Mouse (Mus musculus) cerebellum, adult 11-12 months (tissue): ENCODE data around the gene Camsap2.

Experiments used
- DNase-seq: peaks from one replicate; pipeline ENCODE4 v3.0.0; 2022

Gene Camsap2

DNA sequence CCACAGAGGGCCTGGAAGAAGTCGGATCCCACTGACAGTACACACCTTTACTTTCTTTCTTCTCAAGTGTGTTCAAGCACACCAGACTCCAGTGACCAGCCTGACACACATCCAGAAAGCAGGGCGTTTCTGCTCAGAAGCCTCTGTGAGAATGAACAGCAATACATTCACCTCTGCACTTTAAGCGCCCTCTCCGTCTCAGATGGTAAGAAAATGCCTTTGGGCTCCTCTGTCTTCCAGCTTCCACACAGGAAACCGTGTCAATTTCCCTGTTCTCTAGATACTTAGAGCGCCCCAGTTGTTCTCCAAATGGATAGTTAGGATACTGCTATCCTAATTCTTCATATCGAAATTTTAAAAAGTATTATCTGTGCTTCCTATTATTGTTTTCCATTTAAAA lies 2.2 kb downstream of the Camsap2 start:
- DNase-seq: no peak

DNA sequence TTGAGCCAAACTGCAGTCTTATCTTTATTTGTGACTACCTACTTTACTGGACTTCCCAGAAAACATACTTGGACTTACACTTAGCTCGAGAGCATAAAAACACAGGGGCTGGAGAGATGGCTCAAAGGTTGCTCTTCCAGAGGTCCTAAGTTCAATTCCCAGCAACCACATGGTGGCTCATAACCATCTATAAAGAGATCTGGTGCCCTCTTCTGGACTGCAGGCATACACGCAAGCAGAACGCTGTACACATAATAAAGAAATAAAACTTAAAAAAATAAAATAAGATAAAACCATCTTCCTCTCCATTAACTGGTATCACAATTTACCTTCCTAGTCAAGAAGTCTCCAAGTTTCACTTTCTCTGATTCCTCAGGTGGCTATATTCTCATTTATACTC lies 5.4 kb downstream of the Camsap2 start:
- no peak for DNase-seq

DNA sequence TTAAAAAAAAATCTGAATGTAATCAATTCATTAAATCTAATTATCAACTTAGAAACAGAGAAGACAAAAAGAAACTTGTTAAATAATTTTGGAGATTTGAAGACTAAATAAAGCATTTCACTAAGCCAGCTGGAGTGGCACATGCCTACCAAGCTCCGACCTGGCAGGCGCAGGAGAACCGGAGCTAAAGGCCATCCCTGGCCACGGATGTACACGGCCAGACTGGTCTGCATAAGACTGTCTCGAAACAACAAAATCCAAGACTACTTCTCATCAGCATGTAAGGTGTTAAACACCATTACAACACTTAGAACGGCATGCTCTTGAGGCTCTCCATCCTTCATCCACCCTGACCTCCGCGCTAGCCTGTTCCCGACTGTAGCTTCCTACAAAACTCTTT lies 11.2 kb downstream of the Camsap2 start:
- no peak for DNase-seq

DNA sequence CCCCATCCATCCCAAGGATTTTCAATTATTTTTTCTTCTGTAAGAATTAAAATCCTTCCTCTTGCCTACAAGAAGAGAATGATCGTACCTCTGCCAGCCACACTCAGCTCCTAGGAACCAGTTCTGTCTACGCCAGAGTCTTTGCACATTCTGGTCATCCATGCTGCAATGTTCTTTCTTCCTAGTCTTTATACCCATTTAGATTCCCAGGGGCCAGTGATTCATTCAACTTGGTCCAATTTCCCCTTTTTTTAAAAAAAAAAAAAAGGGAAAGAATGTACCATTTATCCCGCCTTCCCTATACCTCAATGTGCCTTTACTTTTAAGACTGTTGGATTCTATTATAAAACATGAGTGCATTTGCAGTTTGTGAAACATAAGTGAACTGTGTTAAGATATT lies 12.4 kb downstream of the Camsap2 start:
- no peak for DNase-seq

DNA sequence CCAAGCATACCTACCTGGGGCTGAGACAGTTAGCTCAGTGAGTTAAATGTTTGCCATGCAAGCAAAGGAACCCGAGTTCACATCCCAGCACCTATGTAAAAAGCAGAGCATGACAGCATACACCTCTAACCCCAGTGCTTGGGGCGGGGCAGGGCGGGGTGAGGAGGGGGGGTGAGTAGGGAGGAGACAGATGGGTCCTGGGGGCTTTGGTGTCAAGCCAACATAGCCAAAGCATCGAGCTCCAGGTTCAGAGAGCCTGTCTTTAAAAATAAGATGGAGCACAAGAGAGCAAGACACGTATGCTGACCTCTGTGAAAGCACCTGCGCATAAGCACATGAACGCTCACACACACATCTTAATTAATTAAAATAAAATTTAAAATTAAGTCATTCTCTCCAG lies 12.8 kb downstream of the Camsap2 start:
- DNase-seq: no peak

DNA sequence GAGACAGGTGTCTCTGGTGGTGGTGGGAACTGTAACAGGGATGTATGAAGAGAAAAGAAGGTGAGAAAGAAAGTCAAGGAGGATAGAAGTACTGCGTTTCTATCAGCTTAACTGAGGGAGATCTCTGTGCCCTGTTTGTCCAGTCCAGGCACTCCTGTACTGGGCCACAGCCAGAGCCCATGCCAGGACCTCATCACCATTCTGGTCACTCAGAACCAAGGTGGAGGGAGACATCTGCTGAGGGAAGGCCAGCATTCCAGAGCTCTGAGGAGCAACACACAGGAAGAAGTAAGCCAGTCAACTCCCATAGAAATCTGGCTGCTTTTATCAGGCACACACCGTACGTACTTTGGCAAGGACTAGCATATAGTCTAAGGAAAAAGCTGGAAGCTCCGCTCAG lies 14.1 kb downstream of the Camsap2 start:
- DNase-seq: peak; percentile 88

- no peak for DNase-seq
These were observed 16.5 kb downstream of the Camsap2 start for GRCm38 (mm10) chr1:136329426-136329825.

DNA sequence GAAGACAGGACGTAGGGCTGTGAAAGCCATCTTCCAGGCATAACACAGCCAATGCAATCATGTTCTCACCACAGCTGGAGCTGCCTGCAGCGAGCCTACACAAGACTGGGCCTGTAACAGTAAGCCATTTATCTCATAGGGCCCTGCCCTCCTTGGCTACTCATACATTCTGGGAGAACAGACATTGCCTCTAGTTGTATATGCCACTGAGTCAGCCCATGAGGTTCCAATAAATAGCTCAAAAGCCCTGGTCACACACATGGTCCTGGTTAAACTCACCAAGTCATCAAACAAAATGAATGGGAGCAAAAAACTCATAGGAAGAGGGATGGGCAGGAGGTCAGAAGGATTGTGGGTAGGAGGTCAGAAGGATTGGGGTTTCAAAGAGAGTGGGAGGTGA lies 17.3 kb downstream of the Camsap2 start:
- DNase-seq: no peak

DNA sequence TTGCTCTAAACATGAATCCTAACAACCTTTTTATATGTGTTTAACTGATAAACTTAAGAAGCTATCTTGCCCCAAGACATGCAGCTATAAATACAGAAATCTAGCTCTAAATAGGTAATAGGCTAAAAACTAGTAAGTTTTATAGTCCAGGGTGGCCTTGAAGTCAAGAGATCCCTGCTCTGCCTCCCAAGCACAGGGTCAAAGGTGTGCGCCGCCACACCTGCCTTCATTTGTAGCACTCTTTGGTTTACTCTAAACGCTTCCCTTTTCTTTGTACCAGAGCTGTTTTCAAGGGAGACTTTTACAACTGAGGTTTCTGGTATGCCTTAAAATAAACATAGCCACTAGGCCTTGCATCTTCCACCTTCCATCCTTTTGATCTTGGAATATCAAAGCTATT lies 18.3 kb downstream of the Camsap2 start:
- DNase-seq: no peak

GRCm38 (mm10) chr1:136325933-136326332 lies 20.0 kb downstream of the Camsap2 start:
- peak; percentile 64 for DNase-seq

DNA sequence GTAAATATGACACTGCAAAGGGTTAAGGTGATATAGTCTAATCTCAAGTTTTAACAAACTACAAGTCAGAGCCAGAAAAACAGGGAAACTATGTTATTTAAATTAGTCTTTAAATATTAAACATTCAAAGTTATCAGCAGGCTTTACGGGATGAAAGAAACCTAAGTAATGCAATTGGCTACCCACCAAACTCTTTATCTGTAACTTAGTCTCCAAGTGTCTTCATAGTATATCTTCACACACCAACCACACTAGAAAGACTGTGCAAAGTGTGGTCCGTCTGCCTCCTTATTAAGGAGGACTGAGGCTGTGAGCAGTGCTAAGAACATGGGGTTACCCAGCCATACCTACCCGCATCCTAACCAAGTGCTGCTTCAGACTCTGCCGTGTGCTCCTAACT lies 23.6 kb downstream of the Camsap2 start:
- no peak for DNase-seq

GRCm38 (mm10) chr1:136316317-136316716 lies 29.6 kb downstream of the Camsap2 start:
- DNase-seq: no peak

DNA sequence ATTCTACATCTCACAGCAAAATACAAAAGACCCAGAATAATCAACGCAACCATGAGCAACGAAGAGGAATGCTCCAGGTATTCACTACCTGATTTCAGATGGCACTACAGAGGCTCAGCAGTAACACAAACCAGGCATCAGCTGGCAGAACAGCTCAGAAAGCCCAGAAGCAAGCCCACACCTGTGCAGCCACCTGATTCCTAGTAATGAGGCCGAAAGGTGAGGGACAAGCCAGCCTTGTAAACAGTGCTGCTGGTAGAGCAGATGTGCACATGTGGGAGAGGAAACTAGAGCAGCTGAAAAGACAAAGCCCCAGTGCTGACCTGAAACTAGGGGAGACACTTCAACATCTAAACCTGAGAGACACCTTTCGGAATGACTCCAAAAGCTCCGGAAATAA lies 36.7 kb downstream of the Camsap2 start:
- no peak for DNase-seq

- peak; percentile 27 for DNase-seq
These were observed 39.5 kb downstream of the Camsap2 start for GRCm38 (mm10) chr1:136306424-136306823.

DNA sequence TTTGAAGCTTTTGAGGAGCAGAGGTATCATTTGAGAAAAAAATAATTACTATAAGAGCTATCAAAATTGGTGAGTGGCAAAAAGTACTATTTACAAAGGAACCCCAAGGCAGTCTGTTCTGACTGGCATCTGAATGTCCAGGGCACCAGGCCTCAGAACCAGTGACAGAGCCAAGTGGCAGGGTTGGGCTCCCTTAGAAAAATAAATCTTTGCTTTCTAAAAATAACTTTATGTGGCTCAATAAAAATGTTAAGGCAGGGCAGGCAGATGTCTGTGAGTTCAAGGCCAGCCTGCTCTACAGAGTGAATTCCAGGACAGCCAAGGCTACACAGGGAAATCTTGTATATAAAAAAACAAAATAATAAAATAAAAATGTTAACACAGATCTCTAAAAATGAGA lies 51.9 kb downstream of the Camsap2 start:
- no peak for DNase-seq

DNA sequence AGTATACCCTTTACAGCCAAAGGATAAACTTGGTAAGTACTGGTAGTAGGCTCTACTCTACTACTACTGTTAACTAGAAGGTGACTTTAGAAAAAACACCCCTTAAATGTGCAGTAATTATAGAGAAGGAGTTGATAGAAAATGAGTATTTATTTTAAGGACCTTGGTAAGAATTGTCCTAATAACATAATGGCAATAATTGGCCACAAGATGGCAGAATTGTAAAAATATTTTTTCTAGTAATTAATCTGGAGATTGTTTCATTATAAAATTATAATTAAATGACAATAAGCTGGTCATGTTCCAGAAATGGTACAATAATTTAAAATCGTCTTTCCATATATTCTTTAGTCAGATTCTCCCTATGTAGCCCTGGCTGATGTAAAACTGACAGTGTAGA lies 56.1 kb downstream of the Camsap2 start:
- no peak for DNase-seq

GRCm38 (mm10) chr1:136277366-136277765 lies 68.5 kb downstream of the Camsap2 start:
- no peak for DNase-seq

GRCm38 (mm10) chr1:136268224-136268623 lies 77.7 kb downstream of the Camsap2 start:
- DNase-seq: no peak

DNA sequence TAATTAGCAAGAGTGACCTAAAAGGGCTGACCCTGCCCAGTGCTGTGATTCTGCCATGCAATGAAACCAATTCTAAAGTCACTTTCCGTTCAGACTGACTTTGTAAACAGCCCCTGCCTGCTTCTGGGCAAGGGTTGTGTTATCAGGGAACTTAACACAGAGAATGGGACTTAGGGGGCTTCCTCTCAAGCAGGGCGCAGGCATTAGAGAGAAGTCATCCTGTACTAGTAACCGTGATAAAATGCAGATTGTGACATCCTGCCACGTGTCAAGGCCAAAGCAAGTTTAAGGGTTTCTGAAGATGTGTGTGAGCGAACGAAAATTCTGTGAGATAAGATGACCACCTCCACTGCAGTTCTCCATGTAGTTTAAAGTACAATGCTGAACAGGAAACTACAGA lies 79.8 kb downstream of the Camsap2 start:
- no peak for DNase-seq

DNA sequence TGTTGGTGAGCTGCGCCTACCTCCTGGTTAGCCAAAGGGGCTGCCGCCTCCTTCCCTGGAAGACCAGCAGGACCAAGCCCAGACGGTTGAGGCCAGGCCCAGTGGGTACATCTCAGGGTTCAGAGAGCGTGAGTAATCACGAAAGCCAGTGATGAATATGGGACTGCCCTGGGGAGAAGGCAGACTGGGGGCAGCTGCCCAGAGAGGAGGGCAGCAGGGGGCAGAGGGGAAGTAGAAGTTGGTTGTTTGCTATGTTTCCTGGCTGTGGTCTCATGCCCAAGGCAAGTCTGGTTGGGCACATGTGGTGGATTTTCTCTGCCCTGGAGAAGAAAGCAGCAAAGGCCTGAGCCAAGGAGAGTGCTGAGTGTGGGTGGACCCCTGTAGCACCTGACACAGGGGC lies 82.5 kb downstream of the Camsap2 start:
- DNase-seq: no peak

GRCm38 (mm10) chr1:136260635-136261238 lies 85.2 kb downstream of the Camsap2 start, which contains the start of gene Gpr25:
TSS of gene Gpr25 (minus strand) at chr1:136260873.
- DNase-seq: no peak

DNA sequence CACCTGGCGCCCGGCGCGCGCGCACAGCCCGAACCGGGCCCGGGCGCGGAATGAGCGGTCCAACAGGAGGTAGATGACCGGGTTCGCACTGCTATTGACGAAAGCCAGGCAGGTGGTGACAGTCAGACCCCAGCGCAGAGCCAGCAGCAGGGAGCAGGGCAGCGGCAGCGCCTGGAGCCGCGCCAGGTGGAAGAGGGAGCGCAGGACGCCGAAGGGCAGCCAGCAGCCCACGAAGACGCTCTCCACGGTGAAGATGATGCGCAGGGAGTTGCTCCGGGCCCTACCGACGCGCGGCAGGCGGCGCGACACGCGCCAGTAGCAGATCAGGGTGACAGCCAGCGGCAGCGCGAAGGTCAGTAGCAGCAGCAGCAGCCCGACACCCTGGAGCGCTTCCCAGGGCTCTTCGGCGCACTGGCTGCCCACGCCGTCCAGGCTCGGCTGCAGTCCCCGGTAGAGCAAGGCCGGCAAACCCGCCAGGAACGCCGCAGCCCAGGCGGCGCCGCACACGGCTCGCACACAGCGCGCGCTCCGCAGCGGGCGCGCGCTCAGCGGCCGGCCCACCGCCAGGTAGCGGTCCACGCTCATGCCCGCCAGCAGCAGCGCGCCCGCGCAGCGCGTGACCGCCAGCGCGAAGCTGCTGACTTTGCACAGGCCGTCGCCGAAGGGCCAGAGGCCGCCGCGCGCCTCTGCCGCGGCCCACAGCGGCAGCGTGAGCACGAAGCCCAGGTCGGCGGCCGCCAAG lies 85.8 kb downstream of the Camsap2 start:
- peak; percentile 89 for DNase-seq

GRCm38 (mm10) chr1:136259543-136259892 lies 86.4 kb downstream of the Camsap2 start:
- no peak for DNase-seq

- peak; percentile 22 for DNase-seq
These were observed 87.4 kb downstream of the Camsap2 start for GRCm38 (mm10) chr1:136258495-136258894.

DNA sequence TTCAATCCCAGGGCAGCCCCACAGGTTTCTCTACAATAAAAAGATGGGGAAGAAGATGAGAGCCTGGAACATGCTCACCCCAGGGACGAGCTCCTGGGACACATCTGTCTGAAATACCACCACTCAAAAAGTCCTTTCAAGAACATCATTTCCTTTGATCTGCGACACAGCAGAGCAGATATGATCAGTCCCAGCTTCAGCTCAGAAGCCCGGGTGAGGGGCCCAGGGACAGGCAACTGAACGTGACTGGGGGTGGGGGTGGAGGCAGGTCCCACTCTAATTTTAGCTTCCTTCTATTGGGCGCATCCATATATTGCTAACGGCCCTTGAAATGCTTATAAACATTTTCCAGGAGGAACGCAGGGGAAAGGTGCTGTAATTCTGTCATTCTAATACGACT lies 90.2 kb downstream of the Camsap2 start:
- DNase-seq: no peak
